Mouse (Mus musculus): ENCODE measurements at regions not wholly inside any gene's neighbourhood (a gene's known extent, or its start where the extent isn't known, plus 50 kb on each side); places are given as distances from the start of the nearest gene placed in this dataset.

DNA sequence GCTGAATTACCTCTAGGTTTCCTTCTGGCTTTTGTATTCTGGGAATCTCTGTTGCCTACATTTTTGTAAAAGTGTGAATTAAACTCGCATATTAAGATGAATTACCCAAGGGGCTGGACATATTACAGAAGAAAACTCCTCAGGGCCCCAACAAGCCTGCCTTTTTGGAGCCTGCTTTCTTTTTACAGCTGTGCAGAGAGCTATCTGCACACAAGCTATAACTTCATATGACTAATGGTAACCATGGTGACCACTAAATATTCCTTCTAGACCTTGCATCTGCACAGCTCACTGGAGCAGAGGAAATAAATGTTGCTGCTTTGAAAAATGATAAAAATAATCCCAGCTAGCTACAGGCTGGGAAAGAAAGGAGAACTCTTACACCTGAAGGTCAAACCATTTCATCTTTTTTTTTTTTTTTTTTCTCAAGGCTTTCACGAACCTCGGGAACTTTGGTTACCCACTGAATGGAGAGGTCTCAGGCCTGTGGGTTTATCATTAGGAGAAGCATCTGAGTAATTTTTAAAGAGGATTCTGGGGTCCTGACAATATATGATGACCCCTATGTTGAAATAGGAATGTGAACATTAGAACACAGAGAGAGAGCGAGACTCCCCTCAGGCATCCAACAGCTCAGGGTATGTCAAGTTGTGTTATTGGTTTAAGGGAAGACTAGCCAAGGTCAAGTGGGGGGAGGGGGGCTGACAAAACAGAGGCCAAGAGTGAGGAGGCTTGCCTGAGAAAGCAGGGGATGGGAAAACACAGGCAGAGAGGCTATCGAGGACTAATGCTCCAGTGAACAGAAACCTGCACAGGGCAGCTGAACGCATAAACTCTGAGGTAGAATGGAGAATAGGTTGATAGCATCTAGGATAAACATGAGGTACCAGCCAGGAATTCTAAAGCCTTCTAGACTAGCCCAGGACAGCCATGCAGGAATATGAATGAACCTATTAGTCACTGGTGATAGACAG, 188.4 kb downstream of the Phlda1 start:
- no peak for DNase-seq (ENCODE audit: low spot score in 2 of 2)

DNA sequence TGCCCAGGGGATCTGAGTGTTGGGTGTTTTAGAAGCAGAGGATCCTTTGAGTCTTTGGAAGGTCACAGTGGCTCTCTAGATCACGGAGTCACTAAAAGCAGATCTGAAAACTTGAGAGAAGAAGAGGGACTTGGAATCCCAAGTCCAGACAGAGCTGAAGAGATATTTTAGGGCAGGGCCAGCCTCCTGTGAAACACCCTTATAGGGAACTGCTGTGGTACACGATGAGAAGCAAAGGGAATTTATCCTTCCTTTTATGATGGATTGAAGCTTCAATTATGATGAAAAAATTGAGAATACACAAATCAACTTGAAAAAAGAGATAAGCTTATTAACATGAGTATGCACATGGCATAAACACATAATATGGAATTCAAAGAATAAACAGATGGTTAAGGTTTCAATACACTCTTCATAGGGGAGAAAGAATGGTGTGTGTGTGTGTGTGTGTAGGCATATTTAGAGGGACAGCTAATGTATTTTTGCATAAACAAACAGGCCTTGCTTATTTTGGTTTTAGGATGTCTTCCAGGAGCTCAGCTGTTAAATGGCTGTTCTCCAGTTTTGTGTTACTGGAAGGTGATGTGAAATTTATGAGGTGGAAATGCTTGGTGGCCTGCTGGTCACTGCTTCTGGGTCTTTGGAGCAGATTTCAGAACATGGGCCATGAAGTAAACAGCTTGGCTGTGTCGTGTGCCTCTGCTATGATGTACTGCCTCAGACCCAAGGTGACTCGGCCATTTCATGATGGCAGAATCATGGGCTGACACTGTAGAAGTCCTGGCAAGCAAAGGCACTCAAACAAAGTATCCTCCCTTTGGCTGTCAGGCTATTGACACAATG, 190.1 kb downstream of the Phlda1 start:
- no peak for DNase-seq (ENCODE audit: low spot score in 2 of 2)

- no peak for DNase-seq (ENCODE audit: low spot score in 2 of 2)
These were observed 190.9 kb downstream of the Phlda1 start for GRCm38 (mm10) chr10:111696987-111697386.

DNA sequence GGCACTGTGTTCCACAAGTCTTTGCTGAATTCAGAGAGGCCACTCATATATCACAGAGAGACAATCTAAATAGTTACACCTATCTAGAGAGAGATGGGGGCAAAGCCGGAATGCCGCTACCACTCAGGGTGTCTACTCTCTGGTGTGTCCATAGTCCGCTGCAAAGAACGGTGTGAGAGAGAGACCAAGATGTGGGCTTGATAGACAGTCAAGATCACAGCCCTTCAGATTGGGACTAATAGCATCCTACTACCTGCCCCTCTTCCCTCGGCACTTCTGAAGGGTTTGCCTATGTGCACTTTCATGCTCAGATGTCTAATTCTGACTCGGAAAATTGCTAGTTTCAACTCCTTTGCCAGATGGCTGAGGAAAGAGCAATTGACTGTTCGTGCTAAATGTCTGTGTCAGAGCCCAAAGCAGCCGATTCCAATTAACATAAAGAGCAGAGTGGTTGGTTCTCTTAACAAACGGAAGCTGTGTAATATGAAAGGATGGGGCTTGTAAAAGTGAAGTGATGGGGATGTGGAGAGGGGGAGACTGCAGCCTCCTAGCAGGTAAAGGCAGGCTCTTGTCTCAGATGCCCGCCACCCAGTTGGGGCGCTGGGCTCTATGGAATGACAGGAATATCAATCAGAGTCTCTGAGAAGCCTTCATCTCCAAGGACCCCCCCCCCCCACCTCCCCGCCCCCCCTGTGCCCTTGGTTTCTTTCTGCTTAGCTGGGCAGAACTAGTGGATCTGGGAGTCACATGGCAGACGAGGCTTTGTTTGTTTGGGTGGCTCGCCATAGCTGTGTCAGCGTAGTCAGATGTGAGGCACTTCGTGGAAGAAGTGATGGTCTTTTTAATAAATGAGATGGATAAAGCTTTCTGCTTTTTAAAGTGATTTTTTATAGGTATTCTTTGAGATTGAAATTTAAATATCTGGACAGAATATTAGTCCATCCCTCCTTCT, 193.7 kb downstream of the Phlda1 start:
- DNase-seq (ENCODE audit: low spot score in 2 of 2) = no peak

DNA sequence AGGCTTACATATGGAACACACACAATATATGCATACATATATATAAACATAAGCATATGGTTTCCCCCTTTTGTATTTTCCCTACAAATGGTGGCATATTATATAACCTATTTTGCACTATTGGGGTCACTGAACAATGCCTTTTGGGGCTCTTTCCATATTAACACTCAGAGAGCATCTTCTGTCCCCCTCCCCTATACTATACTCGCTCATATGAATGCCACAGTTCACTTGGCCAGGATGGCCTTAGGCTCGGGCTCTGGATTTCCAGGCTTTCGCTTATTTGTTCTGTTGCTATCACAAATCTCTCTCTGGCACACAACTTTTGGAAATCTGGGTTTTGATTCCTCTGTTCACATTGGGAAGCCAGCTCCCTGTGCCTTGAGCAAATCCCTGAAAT, 194.5 kb downstream of the Phlda1 start:
- no peak for DNase-seq (ENCODE audit: low spot score in 2 of 2)

DNA sequence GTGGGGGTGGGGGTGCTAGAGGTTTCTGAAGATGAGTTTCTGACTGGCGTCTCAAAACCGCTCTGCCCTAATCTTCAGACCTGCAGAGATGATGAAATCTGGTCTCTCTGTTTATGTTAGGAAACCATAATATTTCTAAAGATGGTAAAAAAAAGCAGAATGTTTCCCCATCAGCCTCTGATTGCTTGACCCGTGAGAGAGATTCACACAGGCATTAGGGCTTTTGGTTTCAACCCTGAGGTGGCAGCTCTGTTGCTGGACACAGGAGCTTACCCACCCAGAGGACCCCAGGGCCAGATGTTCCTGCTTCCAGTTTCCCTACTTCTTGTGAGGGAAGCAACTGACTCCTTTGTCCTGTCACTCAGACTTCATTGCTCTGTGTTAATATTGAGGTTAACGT, 195.1 kb downstream of the Phlda1 start:
- no peak for DNase-seq (ENCODE audit: low spot score in 2 of 2)

DNA sequence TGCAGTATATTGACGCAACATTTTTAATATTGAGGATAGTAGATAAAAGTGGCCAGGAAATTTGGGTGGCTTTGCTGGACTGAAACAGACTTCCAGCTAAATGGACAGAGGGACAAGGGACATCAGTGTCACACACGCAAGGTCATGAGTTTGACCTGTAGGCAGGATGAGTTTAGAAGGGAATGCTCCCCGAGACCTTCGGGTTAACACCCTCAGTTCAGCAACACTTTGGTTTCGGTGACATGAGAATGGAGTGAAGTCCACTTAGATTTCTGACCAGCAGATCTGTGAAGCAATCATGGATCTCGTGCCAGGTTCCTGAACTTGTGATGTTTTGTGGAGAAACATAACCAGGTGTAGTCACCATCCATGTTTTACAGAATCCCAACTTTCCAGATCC, 196.3 kb downstream of the Phlda1 start:
- no peak for DNase-seq (ENCODE audit: low spot score in 2 of 2)

GRCm38 (mm10) chr10:111703447-111703846, 197.4 kb downstream of the Phlda1 start:
- DNase-seq (ENCODE audit: low spot score in 2 of 2) = no peak

- DNase-seq (ENCODE audit: low spot score in 2 of 2) = no peak
These were observed 205.5 kb downstream of the Phlda1 start for GRCm38 (mm10) chr10:111711519-111712113.

GRCm38 (mm10) chr10:111712991-111713390, 206.9 kb downstream of the Phlda1 start:
- DNase-seq (ENCODE audit: low spot score in 2 of 2) = no peak

GRCm38 (mm10) chr10:111713676-111714075, 207.6 kb downstream of the Phlda1 start:
- DNase-seq (ENCODE audit: low spot score in 2 of 2) = no peak

- no peak for DNase-seq (ENCODE audit: low spot score in 2 of 2)
These were observed 209.1 kb downstream of the Phlda1 start for GRCm38 (mm10) chr10:111715172-111715571.

DNA sequence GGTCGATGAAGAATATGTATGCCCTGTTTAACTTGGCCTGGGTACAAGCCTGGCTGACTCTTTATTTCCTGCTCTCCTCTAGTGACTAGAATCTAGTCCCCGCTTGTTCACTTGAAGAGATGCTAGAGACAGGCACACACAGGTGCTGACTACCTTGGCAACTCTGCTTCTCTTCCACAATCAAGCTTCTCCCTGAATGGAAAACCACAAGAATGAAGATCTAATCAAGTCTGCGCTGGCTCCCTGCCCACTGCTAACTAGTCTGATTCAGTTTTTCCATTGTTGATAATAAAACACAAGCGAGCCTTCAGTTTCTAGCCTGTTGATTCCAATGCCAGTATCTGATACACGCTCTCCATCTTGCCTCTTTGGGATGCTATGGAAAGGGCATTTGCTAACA, 213.5 kb downstream of the Phlda1 start:
- DNase-seq (ENCODE audit: low spot score in 2 of 2) = no peak

- no peak for DNase-seq (ENCODE audit: low spot score in 2 of 2)
These were observed 215.0 kb downstream of the Phlda1 start for GRCm38 (mm10) chr10:111721068-111721467.

- no peak for DNase-seq (ENCODE audit: low spot score in 2 of 2)
These were observed 217.8 kb downstream of the Phlda1 start for GRCm38 (mm10) chr10:111723885-111724284.

GRCm38 (mm10) chr10:111724574-111725414, 218.7 kb downstream of the Phlda1 start:
- DNase-seq (ENCODE audit: low spot score in 2 of 2) = no peak

- DNase-seq (ENCODE audit: low spot score in 2 of 2) = no peak
These were observed 229.9 kb downstream of the Phlda1 start for GRCm38 (mm10) chr10:111736026-111736425.

DNA sequence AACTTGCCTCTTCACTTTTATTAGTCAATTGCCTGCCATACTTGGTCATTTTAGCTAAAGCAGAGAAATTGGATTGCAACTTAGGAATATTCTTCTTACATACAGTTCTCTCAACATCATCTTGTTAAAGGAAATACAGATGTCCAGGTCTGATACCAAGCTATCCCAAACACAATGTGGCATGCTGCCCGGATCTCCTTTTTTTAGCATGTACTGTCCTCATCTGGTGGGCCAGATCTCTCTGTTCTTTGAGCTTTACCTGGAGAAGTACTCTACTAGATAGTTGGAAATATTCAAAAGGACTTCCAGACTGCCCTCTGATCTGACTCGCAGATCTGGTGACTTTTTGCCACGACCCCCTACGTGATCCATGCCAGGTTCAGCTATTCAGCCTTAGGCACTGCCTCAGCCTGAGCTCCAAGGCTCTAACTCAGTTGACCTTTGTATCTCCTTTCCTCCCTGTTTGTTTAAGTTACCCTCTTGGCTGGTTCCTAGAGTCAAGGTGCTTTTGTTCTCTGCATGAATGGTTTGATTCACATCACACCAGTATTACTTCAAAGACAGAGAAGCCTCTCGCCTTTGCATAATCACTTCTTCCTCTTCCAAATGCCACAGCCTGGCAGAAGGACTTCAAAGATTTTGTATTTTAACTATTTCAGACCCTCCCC, 232.9 kb upstream of the Krr1 start:
- DNase-seq (ENCODE audit: low spot score in 2 of 2) = no peak

DNA sequence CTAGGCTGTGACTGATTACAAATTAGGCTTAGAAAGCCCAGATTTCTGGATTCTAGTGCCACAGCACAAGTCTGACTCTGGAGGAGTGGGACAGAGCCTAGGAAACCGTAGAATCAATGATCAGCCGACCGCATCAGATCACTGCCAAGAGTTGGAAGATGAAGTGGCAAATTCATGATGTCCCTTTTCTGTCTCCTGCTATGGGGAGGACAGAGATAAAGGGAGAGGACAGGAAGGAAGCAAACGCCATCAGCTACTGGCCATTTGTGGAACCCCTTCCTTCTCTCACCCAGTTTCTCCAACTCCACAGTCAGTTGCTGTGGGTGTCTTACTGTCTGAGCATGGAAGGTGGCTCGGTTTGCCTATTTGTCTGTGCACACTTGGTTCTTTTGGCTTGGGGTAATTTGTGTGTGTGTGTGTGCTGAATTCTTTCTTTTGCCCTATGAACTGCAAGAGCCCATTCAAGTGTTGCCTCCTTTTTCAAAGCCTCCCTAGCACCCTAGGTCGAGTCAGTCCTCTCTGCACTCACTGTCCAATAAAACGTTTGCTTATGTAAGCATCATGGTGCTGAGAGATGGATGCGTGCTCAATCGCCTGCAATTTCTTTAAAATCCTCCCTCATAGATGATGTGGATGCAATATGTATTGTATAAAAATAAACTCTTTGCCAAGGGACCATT, 231.7 kb upstream of the Krr1 start:
- DNase-seq (ENCODE audit: low spot score in 2 of 2) = no peak
